8 mouse cellular contexts compared by ENCODE assay signal in genomic region chrX:150956522-150957300, GRCm38 (mm10).
DNase-seq lines count a peak whose midpoint lies in the region; ATAC-seq lines count a peak whose summit lies in the region.

No protein-coding gene starts in this region.

- no peaks in the 10 kb centered on the region for H3K27me3 ChIP-seq in intestine, embryonic 14.5 days (replicated peaks; ENCODE audit: control insufficient read depth, insufficient read depth, low read length)

- H3K9me3 ChIP-seq in intestine, embryonic 14.5 days (ENCODE audit: control insufficient read depth, low read length), result no peaks in the 10 kb centered on the region

- 12% methylated on average over 25 of the region's 25 CpGs for WGBS in intestine, embryonic 14.5 days

- H3K4me3 ChIP-seq in intestine, embryonic 14.5 days (ENCODE audit: low read depth, low read length), result no peak overlapping the region

- peak; percentile 64 for DNase-seq in adrenal gland, adult 8-10 months
- DNase-seq in embryo, embryonic 11 days, result peak; percentile 87
- DNase-seq in gastrocnemius, postnatal 4 days (ENCODE audit: low spot score in 2 of 2), result peak; percentile 64 to 74
- DNase-seq in intestine, embryonic 14.5 days (ENCODE audit: low spot score), result peak; percentile 79
- DNase-seq in left cerebral cortex, postnatal 14 days (ENCODE audit: low spot score in 2 of 2), result peak; percentile 49 to 62
- peak; percentile 16 to 18 for DNase-seq in right cerebral cortex, postnatal 36 days (ENCODE audit: low spot score in 2 of 2)

- H3K4me1 ChIP-seq in intestine, embryonic 14.5 days (replicated peaks; ENCODE audit: control insufficient read depth, insufficient read depth, low read length), result no peaks in the 10 kb centered on the region

- peak; percentile 95 for ATAC-seq in intestine, embryonic 14.5 days (replicated peaks; ENCODE audit: low FRiP score, low TSS enrichment, low read depth)
- ATAC-seq in megakaryocyte-erythroid progenitor cell, adult 5-6 weeks (replicated peaks; ENCODE audit: low FRiP score, low TSS enrichment, poor library complexity, severe bottlenecking), result peak; percentile 99
- no peak for ATAC-seq in monocyte, adult 5-6 weeks (replicated peaks; ENCODE audit: insufficient number of reproducible peaks, low FRiP score, low TSS enrichment, poor library complexity, severe bottlenecking)

- peak overlapping the region; percentile 70 for H3K27ac ChIP-seq in intestine, embryonic 14.5 days (ENCODE audit: low read depth)

- peak overlapping the region; percentile 47 for H3K4me2 ChIP-seq in intestine, embryonic 14.5 days (ENCODE audit: low read length)

- H3K36me3 ChIP-seq in intestine, embryonic 14.5 days (ENCODE audit: control insufficient read depth, insufficient read depth, low read length), result no peaks in the 10 kb centered on the region

- no peak overlapping the region for H3K9ac ChIP-seq in intestine, embryonic 14.5 days (ENCODE audit: low read length)

- intact Hi-C loops in left cerebral cortex, postnatal 14 days (cut with DNase I), result no loop called here

Comparison
In these comparisons a context has a peak if more than half of its experiments do, and no peak if none do; other contexts are left out.
1. DNase-seq: peak in every context shown above with its lines; median percentile 87 in embryo, embryonic 11 days; 79 in intestine, embryonic 14.5 days; 69 in gastrocnemius, postnatal 4 days; 64 in adrenal gland, adult 8-10 months; 56 in left cerebral cortex, postnatal 14 days; 17 in right cerebral cortex, postnatal 36 days.